Comparison of ENCODE assay signal across 16 mouse cellular contexts in genomic region chr19:28545493-28545892, GRCm38 (mm10).
"Had no signal": no experiment of that assay in that cellular context is flagged by ENCODE, and none has a peak within 500 bp of the region (broad histone marks: within the 10 kb centered on the region; RNA-seq: fewer than 3 reads in every experiment).

No protein-coding gene starts in this region.

- H3K27me3 ChIP-seq: liver, embryonic 13.5 days; liver, embryonic 15.5 days; megakaryocyte, embryonic 14.5 days; midbrain, embryonic 13.5 days; midbrain, embryonic 15.5 days; neural tube, embryonic 12.5 days; stomach, embryonic 15.5 days had no signal

- H3K9ac ChIP-seq: liver, embryonic 13.5 days; liver, embryonic 15.5 days; liver, postnatal 0 days; midbrain, embryonic 13.5 days; midbrain, embryonic 15.5 days; neural tube, embryonic 12.5 days; stomach, embryonic 15.5 days had no signal

- H3K9me3 ChIP-seq: liver, embryonic 13.5 days; liver, embryonic 15.5 days; midbrain, embryonic 13.5 days; midbrain, embryonic 15.5 days; neural tube, embryonic 12.5 days; stomach, embryonic 15.5 days had no signal

- H3K4me2 ChIP-seq: liver, embryonic 13.5 days; liver, embryonic 15.5 days; midbrain, embryonic 11.5 days; midbrain, embryonic 13.5 days; midbrain, embryonic 15.5 days; neural tube, embryonic 12.5 days; stomach, embryonic 15.5 days had no signal

- H3K4me1 ChIP-seq: liver, embryonic 13.5 days; liver, embryonic 15.5 days; midbrain, embryonic 15.5 days; neural tube, embryonic 12.5 days; stomach, embryonic 15.5 days had no signal

- H3K36me3 ChIP-seq: liver, embryonic 13.5 days; liver, embryonic 15.5 days; midbrain, embryonic 13.5 days; midbrain, embryonic 15.5 days; neural tube, embryonic 12.5 days; stomach, embryonic 15.5 days had no signal

- H3K27ac ChIP-seq: liver, embryonic 13.5 days; liver, embryonic 15.5 days; macrophage; midbrain, embryonic 13.5 days; midbrain, embryonic 15.5 days; neural tube, embryonic 12.5 days; stomach, embryonic 15.5 days; stomach, postnatal 0 days had no signal

- DNase-seq: liver, embryonic 13.5 days; liver, postnatal 0 days; lung, adult 2 months; right cerebral cortex, postnatal 14 days; thymus, adult 2 months; thymus, postnatal 25 days; thymus, postnatal 4 days had no signal

- ATAC-seq: liver, postnatal 0 days; midbrain, embryonic 13.5 days; midbrain, embryonic 15.5 days had no signal

- H3K4me3 ChIP-seq: liver, embryonic 13.5 days; liver, embryonic 15.5 days; megakaryocyte, embryonic 14.5 days; midbrain, embryonic 13.5 days; midbrain, embryonic 15.5 days; neural tube, embryonic 12.5 days; stomach, embryonic 15.5 days had no signal
